Mouse (Mus musculus) v-Abl transformed pro-B cells (cell line): Measurements from ENCODE around the gene Plin4.

Experiments used
- in situ Hi-C, 2 experiments: fragments of 400-800 bp; cut with MboI; formaldehyde crosslinking; loops; one replicate each; pipeline ENCODE4 v1.15.1; 2025; ENCODE audit not compliant: unreplicated experiment in 2 of 2

Plin4 gene

DNA sequence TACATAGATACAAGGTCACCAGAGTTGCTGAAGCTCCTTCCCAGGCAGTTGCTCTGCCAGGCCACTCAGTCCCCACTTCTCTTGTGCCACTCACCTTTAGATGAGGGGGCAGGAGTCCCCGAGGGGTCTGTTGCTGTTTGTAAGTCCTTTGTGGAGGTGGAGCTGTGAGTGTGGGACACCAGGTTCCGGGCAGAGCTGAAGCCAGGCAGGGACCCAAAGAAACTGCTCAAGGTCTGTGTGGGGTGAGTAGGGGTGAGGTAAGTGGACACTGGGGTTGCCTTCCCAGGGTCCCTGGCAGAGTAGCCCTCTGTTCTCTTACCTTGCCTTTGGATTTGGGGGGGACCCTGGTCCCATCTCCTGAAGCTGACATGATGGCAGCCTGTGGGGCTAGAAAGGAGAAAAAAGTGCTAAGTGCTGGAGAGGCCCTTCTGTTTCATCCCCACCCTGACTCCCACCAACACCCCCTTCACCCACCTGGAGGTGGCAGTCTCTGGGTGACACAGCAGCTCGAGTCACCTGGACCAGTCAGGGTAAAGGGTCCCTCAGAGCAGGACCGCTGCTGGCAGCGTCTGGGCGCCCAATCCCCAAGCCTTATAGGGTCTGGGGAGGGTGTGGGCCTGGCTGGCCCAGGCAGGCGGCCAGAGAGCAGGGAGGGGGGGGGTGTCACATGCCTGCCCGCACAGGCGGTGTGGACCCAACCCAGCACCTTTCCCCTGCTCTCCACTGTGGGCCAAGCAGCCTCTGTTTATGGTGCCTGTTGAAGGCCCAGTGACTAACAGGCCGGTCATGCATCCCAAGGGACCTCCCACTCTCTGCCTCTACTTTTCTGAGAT is at the start of gene Plin4:
Gene Plin4 (minus strand): TSS at position 585 of the 833 bp plus-strand sequence.
- in situ Hi-C loops, result loop anchor here in 1 of 2 experiments (10.0 kb wide), 1 partner anchor 555 kb away; no protein-coding TSS in a partner anchor

DNA sequence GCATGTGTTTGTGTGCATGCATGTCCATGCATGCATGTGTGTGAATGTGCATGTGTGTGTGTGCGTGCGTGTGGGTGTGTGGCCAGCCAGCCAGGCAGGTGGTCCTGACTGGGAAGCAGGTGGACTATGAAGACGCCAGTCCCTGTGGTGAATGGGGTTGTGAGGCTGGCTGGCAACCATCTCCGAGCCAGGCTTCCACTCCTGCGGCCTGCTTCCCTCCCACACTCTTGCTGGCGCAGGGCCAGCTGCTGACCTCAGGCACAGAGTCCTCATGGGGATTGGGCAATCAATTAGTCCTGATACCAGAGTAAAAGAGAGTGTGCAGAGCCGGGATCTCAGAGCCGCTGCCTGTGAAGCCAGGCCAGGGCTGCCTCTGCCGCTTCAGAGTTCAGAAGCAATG is 44.0 kb upstream of the Plin4 start:
- in situ Hi-C loops, result no loop called here

DNA sequence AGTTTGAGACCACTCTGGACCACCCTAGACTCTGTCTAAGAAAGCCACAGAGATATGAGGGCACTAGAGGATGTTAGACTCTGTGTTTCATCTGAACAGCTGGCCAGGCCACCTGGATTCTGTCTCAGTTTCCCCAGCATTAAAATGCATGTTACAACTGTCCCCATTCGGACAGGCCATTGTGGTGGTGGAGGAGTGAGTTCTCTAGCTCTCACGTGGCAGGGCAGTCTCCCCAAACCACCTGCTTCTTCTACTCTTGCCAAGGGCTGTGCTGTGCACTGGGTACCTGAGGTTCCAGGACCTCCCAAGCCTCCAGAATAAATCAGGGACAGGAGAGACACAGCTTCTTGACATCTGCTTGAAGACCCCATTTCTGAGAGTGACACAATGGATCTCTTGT is 40.3 kb upstream of the Plin4 start:
- in situ Hi-C loops, result no loop called here

DNA sequence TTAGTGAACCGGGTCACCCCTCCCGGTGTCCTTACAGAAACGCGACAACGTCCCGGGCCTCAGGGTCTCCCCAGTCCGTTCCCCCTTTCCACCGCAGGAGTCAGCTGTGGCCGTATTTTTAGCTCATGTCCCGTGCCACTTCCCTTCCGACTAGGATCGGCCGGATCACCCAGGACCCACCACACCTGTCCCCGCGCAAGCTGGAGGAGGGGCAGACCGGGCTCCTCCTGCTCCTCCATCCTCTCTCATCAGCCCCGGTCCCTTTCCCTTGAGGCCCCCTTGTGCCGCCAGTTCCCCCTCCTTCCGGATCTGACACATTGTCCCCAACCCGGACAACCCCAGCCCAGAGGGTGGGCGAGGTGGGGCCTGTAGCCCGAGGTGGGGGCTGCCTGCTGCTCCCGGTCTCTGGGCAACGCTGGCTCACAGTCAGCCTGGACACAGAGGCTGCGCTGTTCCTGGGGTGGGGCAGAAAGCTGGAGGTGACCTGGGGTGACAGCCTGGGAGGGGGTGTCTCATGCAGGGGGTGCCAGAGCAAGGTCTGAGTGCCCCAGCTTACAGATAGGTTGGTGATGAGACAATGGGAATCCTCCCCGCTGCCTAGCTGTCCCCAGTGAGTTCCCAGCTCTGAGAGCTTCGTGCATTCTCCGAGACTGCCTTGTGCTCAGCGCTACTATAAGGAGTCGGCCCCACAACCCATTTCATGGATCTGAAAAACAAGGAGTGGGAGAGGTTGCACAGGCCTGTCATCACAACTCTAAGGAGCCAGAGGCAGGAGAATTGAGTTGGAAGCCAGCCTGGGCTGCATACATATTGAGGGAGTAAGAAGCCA is 39.4 kb upstream of the Plin4 start:
- in situ Hi-C loops, result no loop called here

DNA sequence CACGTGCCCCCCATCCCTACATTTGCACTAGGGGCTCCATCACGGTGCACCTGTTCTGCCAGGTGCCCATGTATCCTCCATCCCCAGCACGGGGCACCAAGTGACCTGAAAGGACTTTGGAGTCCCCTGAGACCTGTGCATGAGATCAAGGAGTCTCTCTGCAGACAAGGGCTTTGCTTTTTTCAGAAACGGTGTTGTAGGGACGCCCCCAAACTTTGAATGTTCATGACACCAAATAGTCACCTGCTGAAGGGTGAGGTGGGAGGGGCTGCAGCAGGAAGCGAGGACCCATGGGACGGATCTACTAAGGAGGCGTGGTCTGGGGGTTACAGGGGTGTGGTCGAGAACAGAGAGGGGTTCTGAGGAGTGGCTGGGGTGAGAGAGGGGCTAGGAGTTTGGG is 38.7 kb upstream of the Plin4 start:
- in situ Hi-C loops, result no loop called here

DNA sequence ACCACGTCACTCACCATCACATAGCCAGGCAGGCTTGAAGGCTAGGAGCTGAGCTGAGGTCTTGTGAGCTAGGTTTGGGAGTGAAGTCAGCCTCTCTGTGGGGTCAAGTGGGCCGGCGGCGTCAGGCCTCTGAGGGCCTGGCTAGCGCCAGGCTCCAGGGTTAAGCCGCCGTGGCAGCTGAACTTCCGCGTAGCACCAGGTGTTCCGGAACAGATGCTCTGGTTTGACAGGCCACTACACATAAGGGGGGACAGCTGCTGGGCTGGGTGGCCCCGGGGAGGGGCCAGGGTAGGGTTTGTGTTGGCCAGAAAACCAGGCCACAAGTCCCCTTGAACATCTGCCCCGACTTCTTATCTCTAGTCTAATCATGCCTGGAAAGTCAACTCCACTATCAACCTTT is 37.8 kb upstream of the Plin4 start:
- in situ Hi-C loops, result no loop called here

DNA sequence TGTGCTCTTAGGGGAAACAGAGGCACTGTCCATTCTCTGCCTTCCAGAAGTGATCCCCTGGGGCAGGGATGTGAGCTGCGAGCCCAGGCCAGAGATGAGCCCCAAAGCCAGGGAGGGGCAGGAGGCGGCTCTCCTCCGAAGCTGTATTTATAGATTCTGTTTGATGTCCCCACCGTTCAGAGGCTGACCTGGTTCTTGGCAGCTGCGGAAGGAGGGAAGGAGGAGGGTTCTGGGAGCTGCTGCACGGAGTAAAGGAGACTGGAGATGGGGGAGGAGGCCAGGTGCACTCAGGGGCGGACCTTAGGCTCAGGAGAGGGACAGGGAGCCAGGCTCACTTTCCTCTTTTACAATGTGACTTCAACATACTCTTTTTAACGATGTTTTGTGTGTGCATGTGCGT is 36.5 kb upstream of the Plin4 start:
- in situ Hi-C loops, result no loop called here

DNA sequence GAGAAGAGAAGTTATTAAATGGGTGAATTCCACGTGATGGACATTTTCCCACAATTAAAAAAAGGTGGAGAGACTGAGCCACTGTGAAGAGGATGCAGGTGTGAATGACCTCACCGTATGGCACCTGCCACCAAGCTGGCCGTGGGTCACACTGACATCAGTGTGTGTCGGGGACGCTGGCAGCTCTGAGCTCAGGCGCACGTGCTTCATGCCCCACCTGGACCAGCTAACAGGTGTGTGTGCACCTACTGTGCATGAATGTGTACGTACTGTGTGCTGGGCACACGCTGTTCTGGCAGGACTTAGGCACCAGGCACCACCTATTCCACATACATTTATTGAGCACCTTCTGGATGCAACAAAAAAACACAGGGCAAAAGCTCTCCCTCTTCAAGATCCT is 34.9 kb upstream of the Plin4 start:
- in situ Hi-C loops, result no loop called here

DNA sequence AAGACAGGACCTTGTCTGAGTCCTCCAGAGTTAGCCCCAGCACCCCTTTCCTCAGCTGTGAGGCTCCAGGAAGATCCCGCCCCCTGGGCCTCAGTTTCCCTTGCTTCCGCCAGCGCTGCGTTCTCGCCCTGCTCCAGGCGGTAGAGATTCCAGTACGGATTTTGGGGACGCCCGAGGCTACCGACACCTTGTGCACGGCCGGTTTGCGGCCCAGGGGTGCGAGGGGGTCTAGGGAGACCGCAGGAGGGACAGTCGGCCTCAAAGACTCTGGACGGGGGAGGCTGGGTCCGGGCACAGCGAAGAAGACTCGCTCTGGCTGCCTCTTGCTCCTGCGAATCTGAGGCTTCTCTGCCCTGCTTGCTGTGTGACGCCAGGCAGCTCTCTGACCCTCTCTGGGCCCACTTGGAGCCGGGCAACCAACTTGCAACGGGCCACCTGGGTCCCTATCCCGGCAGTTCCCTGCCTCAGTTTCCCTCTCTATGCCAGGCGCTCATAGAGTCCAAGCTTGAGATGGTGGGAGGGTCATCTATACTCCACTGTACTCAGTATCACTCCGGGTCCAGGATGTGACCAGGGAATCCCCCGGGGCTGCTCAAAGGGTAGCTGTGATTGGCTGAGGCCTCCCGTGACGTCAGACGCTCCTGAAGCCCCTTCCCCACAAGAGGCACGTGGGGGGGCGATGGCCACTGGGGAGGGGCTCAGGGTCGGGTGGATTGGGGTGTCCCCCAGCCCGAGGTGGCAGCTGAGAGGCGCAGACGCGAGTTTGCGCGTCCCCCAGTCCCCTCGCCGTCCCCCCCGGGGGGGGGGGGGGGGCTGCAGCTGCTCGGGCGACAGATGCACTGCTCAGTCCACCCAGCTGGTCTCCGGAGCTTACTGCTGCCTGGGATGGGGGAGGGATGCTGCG is 32.4 kb upstream of the Plin4 start:
- in situ Hi-C loops, result no loop called here

DNA sequence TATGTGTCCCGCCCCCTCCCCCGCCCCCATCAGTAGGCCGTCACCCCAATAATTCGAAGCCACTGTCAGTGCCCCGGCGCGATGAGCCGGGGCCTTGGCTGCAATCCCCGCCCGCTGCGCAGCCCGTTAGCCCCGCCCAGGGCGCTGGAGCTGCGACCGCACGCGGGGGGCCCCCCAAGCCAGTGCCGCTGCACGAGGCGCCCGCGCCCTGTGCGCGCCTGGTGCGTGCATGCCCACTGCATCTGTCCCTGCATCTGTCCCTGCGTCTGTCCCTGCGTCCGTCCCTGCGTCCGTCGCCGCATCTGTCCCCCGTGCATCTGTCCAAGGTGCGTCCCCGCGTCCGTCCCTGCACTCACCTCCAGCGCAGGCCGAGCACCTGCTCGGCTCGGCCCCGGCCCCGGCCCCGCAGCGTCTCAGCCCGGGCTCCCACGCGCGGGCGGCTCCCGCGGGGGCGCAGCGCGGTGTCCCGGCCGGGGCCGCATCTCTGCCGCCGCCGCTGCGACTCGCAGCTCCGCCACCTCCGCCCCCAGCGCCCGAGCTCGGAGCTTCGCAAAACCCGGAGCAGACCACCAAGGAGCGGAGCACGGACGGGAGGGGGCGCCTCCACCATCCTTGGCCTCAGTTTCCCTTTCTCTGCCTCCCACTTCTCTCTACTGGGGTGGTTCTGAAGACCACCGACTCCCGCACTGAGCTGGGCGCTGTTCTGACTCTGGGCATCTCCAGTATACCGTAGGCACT is 30.4 kb upstream of the Plin4 start, which contains the start of gene Sema6b:
Gene Sema6b (minus strand): TSS at position 486 of the 738 bp plus-strand sequence.
- in situ Hi-C loops, result no loop called here

DNA sequence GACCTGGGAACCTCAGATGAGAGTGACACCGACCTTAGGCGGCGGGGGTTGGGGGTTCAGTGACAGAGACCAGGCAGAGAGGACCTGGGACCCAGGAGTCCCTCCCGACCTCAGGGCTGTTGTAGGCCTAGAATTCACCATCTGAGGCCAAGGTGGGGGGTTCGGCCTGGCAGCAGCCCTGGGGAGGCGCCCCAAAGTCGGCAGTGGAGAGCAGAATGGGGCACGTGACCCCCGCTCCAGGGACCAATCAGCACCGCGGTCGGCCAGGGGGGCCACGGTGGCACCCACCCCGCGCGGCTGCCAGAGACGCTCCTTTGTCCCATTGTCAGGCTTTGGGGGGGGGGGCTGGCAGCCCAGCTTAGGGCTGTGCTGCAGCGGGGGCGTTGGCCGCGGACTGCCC is 29.8 kb upstream of the Plin4 start:
- in situ Hi-C loops, result no loop called here

DNA sequence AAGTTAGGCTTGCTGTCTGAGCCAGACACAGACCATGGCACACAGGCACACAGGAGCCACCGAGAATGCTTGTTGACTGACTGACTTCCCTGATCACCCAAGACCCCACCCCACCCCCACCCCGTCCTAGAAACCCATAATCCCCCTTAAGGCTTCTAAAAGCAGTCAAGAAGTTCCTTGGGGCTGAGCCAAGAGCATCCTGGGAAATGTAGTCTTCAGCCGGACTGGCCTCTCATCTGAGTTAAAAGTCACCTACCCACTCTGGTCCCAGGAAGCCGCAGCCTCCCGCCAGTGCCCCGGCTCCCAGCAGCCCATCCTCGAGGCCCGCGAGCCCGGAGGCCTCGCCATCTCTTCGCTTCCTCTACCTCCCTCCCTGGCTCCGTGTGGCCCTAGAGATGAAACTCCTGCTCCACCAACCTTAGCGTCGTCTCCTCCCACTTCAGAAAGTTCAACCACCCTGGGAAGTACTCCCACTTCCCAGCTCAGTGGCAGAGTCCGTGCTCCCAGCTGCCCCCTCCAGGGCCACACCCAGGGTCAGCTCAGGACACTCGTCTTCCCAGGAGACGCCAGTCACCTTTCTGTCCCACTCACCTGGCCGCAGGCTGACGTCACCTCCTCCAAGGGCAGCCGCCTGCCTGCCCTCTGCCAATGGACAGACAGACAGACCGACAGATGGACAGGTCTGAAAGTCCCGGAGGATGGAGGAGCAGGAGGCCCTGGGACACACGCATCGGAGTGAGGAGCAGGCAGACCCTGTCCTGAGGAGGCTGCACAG is 28.4 kb upstream of the Plin4 start:
- in situ Hi-C loops, result no loop called here

DNA sequence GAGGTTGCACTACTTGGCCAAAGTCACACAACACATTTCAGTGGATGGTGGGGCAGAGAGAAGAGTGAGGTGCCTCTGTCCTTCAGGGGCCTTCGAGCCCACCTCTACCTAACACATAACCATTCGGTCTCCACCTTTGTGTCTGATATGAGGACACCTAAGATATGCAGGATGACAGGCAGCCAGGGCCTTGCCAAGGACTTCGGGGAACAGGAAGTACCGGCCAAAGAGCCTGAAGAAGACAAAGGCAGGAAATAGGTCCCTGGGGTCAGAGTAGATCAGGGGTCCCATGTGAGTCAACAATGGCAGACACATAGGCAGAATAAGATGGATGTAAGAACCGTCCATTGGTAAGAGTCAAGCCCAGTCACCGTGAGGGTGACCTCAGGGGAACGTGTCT is 27.0 kb upstream of the Plin4 start:
- in situ Hi-C loops, result no loop called here

DNA sequence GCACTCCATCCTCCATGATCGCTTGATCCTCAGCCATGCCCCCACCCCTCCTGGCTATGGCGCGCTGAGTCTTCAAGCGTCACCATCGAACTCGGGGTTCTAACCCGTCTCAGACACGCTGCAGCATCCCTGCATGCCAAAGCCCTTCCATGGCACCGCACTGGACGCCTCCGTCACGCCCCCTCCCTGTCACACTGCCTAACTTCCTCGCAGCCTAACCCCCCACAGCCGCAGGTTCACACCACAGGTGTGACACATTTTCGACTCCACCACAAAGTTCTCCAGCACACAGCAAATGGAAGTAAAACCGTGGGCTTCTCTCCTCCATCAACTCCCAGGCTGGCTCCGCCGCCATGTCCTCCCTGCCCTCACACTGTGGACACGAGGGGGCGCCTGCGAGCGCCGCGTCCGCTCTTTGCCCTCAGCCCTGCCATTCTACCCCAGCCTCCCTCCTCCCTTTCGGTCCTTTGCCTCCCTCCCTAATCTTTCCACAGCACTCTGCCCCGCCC is 24.9 kb upstream of the Plin4 start:
- in situ Hi-C loops, result loop anchor here (5.0 kb wide), 5 partner anchors 118 to 218 kb away; partner anchors contain the start of gene Fem1a (in 1 of the 2)

DNA sequence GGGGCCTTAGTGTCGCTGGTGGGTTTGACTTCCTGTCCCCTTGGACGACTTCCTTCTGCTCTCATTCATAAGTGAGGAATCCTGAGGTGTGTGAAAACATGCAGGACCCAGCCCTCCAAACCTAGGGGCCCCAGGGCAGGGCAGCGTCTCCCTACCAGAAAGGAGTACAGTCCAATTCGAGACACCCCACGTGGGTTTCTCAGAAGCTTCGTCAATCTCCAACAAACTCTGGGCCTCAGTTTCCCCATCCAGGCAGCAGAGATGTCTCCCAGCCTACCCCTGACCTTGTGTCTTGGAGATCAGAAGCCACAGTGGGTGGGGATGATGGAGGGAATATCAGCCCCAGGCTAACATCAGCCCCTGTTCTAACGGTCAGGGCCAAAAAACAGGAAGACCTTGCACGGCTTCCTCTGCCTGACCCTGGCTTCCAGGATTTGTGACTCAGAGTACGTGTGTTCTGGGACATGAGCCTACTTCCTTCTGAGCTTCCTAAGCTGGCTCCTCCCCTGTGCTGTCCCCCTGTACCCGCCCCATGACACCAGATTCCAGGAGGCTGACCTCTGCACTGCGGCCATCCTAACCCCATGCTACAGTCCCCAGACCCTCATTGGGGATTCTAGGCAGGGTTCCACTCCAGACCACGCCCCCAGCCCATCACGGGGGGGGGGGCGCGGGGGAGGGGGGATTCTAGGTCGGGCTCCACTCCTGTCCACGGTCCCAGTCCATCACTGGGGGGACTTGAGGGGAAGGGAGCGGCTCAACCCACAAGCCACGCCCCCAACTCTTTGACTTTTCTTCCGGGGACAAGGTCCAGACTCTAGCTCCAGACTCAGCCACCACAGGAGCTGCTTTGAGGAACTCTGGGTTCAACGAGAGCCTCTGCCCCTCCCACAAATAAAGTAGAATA is 24.1 kb upstream of the Plin4 start:
- in situ Hi-C loops, result loop anchor here (5.0 kb wide), 5 partner anchors 119 to 219 kb away; partner anchors contain the start of gene Fem1a (in 1 of the 2)

DNA sequence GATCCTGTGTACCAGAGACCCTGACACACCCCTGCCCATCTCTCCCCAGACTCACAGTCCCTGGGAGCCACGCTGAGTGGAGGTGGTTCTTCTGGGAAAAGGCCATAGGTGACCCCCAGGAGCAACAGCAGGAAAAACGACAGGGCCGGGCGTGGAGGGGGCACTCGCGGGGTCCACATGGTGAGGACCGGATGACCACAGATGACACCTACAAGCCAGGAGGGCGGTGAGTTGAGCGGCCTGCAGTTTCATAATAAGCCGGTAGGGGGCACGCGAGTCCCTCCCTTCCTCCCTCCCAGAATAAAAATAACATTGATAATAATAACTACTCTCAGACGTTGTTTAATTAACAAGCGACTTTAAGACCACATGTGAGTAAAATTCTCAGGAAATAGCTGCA is 23.1 kb upstream of the Plin4 start:
- in situ Hi-C loops, result loop anchor here (5.0 kb wide), 5 partner anchors 120 to 220 kb away; partner anchors contain the start of gene Fem1a (in 1 of the 2)

DNA sequence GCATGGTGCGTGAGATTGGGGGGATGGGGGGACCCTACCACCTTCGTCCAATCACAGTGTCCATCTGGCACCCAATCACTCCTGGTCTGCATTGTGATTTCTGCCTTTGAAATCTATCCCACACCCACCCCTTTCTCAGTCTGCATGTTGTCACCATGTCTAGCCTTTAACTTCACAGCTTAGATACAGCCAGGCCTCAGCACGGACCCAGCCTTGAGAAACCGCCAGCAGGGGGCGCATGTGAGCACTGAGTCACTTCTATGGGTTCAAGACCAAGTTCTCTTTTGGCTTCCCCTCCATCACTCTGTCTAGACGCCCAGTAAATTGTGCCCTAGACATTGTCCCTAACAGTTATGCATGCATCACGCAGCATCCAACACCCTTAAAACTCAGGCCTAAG is 22.2 kb upstream of the Plin4 start:
- in situ Hi-C loops, result loop anchor here (5.0 kb wide), 5 partner anchors 120 to 220 kb away; partner anchors contain the start of gene Fem1a (in 1 of the 2)
